Mouse (Mus musculus) heart, postnatal 25 days (tissue): ENCODE results near the gene Hivep2. TPM values are rescaled to one million over a fixed set of nuclear protein-coding genes. Genes with fewer than 3 reads are reported as not detected.

ENCODE experiments used
- DNase-seq: peaks from one replicate; pipeline ENCODE4 v3.0.0; 2022; ENCODE audit warnings: low spot score
- intact Hi-C: fragments of 180-260 bp; cut with DNase I; formaldehyde crosslinking; loops from one replicate; pipeline ENCODE4 v1.15.1; 2025
- total RNA-seq, 2 experiments: library from RNA; stranded (reverse); gene quantifications; 2 replicates each; pipeline ENCODE4 v1.2.3; 2021

Gene Hivep2
- total RNA-seq, 2 experiments from 2014 or later, result 17.8 to 28.8 TPM

DNA sequence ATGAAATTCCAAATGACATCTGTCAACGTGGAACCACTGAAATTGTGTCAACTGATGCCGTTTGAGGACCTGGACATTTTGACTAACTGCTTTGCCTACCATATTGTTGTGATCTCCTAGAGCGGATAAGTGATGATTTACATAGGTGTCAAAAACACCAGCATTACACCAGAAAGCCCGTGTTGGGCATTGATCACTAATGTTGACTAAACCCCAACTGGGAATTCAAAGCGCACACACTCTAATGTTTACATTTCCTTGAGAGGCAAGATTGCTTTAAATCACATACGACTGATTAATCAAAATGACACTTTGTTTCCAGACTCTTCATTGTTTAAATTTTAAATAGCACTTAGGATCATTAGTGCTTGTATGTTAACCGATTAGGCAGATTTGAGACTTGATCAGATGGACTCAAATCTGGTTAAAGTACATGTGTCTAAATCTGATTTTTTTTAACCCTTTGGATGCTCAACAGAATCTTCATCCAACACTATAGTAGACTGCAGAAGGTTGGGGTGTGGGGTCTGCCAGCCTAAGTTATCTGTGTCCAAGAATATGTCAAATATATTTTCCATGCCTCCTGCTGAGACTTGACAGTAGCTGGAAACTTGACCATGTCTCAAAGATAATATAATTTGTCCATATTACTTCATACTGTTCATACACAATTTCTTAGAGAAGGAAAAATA, 142.3 kb downstream of the Hivep2 start:
- no peak for DNase-seq
- intact Hi-C loops, result no loop called here

DNA sequence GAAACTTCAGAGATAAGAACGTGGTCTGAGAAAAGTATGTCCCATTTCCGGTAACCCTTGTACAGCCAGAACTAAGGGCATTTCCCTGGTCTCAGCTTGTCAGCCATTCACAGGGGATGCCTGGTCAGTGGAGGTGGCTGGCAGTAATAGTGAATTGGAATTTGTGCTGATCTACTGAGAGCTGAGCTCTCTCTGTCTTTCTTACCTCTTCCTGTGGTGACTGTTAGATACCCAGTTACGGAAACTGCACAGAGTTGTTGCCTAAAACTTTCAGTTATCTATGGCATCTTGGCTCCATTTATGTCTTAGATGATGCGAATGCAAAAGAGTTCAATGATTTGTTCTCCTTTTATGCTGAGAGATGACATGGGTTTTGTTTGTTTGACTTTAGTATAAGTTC, 150.0 kb downstream of the Hivep2 start:
- no peak for DNase-seq
- intact Hi-C loops, result no loop called here

DNA sequence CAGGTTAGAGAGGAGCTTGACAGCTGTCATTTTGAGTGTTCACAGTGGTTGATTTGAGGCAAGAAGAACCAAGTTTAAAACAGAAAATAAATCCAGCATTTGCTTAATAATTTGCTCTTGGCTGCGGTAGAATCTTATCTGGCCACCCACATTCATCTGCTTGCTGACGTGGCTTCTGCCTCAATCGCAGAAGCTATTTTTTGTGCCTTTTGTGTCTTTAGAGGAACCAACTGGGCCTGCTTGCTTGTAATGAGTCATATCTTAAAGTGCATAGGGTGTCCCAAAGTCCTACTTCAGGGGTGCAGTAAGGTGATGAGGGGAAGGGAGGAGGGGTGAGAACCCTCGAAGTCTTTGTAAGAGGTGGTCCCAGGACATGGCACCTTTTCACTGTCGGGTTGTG, 151.1 kb downstream of the Hivep2 start:
- intact Hi-C loops, result no loop called here
- DNase-seq, result no peak

DNA sequence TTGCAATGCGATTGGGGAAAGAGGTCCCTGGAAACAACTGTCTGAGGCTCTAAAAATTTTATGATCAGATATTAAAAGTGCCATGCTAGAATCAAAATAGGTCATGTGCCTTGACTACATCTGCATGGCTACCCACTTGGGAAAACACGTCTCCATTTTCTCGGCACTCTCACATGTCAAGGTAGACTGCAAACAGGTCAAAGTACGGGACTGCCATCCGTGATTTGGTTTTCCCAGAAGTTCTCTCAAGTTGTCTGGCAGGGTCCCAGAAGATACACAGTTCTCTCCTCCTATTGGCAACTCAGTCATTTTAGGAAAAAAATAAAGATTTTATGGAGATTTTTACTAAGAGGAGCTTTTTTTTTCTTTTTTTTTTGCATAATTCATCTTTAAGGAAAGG, 153.3 kb downstream of the Hivep2 start:
- DNase-seq, result no peak
- intact Hi-C loops, result no loop called here

DNA sequence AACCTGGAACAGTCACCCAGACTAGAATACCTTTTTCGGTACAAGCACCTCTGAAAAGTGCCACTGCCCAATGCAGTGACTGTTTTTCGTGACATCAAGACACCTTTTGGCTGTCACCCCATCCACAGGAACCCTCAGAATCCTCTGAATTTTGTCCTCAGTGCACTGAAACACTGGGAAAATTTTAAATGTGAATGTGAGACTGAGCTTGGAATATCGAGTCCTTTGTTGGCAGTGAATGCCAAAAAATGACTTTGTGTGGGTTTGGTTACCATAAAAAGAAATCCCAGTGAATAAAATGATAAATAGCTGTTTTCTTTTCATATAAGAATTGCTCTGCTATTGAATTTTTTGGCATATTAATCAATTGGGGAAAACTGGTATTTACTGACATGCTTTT, 154.6 kb downstream of the Hivep2 start:
- intact Hi-C loops, result no loop called here
- no peak for DNase-seq

DNA sequence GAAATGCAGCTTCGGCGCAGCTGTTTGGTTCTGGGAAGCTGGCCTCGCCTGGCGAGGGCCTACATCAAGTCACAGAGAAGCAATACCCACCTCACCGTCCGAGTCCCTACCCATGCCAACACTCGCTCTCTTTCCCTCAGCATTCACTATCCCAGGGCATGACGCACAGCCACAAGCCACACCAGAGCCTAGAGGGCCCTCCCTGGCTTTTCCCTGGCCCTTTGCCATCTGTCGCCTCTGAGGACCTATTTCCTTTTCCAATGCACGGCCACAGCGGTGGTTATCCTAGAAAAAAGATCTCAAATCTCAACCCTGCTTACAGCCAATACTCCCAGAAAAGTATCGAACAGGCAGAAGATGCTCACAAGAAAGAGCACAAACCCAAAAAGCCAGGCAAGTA, 162.0 kb downstream of the Hivep2 start:
- intact Hi-C loops, result no loop called here
- DNase-seq, result no peak

DNA sequence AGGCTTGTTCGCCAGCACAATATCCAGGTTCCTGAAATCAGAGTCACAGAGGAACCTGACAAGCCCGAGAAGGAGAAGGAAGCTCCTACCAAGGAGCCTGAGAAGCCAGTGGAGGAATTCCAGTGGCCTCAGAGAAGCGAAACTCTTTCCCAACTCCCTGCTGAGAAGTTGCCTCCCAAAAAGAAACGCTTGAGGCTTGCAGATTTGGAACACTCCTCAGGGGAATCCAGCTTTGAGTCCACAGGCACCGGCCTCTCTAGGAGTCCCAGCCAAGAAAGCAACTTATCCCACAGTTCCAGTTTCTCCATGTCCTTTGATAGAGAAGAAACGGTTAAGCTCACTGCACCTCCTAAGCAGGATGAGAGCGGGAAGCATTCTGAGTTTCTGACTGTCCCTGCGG, 164.4 kb downstream of the Hivep2 start:
- intact Hi-C loops, result no loop called here

DNA sequence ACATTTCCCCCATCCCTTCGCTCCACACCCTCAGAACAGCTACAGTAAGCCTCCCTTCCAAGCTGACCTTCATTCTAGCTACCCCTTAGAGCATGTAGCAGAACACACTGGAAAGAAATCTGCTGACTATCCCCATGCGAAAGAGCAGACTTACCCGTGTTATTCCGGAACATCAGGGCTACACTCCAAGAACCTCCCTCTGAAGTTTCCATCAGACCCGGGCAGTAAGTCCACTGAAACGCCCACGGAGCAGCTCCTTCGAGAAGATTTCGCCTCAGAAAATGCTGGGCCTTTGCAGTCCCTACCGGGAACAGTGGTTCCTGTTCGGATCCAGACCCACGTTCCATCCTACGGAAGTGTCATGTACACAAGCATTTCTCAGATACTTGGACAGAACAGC, 165.4 kb downstream of the Hivep2 start:
- DNase-seq, result no peak
- intact Hi-C loops, result no loop called here

More for the DNA sequence above, 164.4 kb downstream of the Hivep2 start:
- no peak for DNase-seq

DNA sequence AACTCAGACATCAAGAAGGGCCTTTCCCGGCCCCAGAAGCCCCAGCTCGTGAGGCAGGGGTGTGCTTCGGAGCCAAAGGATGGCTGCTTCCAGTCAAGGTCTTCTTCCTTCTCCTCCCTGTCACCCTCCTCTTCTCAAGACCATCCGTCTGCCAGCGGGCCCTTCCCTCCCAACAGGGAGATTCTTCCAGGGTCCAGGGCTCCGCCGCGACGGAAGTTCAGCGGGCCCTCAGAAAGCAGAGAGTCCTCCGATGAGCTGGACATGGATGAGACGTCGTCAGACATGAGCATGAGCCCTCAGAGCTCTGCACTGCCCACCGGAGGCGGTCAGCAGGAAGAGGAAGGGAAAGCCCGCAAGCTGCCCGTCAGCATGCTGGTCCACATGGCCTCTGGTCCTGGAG, 166.2 kb downstream of the Hivep2 start:
- no peak for DNase-seq
- intact Hi-C loops, result no loop called here

DNA sequence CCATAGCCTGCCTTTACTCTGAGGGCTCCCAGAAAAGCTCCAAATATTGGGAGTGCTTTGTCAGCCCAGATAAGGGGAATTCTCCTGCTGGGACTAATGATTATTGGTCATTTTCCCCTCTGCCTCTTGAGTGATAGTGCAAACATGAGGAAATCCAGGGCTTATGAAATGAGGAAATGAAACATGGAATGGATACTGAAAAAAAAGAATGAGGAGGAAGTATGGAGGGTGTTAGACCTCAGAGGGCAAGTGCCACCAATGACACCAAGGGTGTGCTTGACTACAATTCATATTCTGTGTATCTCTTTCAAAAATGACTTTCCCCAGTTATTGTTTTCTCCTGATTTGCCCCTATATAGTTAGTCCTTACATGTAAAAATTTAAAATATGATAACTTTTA, 167.1 kb downstream of the Hivep2 start:
- no peak for DNase-seq
- intact Hi-C loops, result no loop called here

DNA sequence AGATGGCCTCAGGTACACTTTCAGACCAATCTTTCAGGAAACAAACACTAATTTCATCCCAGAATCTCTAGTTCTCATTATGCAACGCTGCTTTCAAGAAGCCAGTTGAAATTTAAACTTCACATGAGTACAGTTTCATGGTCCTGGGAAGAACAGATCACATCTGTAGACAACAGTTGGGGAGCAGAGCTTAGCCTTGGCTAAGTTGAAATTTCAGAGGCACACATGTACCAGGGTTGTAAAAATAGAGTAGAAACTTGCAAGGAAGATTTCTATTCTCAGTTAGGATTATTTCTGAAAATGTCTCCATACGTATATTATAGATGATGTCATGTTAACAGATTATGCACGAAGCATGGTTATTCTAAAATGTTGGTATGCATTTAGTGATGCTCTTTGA, 172.8 kb downstream of the Hivep2 start:
- intact Hi-C loops, result no loop called here
- DNase-seq, result no peak

DNA sequence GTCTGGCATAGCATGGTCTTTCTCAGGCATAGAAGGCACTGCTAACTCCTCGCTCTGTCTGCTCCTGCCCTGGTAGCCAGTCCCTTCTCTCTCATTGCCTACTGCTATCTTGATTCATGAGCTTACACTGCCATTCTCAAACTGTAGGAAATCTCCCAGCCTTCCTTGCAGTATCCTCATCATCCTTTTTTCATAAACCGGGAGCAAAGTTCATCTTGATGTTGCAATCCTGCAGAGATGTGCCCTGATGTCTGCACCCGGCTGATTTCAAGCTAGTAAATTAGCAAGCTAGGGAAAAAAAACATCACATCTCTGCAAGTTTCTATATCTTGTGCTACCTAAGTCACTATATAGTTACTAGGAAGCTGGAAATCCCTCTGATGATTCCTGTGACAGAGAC, 179.0 kb downstream of the Hivep2 start:
- intact Hi-C loops, result no loop called here
- no peak for DNase-seq

DNA sequence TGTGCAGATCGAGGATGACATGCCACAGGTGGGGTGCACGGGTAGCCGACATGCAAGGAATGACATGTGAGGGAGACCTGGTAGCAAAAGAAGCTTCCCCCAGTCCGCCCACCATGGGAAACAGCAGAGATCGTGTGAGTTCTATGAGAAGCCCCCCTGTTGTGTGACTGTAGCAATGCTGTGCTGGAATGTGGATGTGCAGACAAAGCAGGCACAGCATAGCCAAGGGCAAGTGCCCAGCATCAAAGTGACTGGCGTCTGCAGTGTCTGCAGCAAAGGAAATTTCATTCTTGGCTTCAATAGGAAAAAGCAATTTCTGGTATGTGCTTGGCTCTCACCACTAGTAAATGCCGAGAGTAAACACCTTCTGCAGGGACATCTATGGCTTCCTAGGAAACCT, 199.0 kb downstream of the Hivep2 start:
- DNase-seq, result no peak
- intact Hi-C loops, result no loop called here

DNA sequence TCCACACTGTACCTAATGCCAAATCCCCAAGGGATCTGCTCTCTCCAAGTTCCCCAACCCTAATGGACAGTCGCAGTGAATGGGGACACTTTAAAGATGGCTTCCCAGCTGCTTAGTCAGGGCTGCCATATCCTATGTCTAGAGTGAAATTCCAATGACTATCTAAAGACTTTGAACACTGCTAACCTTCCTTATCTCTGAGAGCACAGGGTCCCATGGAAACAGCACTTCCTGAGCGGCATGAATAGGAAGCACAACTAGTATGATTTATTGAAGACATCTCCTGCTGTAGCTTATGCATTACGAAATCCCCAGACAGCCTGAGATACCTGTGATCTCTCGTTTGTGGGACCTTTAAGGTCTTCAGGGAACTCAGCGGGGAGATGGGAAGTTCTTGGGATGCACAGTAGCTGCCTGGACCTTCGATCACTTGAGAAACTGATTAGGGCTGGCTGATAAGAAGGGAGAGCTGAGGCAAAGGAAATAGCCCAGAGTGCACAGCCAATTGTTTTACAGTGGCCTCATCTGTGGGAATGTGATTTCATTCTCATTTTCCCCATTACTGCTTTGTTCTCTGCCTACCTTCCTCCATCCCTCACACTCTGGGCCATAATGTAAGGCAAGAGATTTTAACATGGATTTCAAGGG, 202.4 kb downstream of the Hivep2 start:
- DNase-seq, result no peak
- intact Hi-C loops, result no loop called here

DNA sequence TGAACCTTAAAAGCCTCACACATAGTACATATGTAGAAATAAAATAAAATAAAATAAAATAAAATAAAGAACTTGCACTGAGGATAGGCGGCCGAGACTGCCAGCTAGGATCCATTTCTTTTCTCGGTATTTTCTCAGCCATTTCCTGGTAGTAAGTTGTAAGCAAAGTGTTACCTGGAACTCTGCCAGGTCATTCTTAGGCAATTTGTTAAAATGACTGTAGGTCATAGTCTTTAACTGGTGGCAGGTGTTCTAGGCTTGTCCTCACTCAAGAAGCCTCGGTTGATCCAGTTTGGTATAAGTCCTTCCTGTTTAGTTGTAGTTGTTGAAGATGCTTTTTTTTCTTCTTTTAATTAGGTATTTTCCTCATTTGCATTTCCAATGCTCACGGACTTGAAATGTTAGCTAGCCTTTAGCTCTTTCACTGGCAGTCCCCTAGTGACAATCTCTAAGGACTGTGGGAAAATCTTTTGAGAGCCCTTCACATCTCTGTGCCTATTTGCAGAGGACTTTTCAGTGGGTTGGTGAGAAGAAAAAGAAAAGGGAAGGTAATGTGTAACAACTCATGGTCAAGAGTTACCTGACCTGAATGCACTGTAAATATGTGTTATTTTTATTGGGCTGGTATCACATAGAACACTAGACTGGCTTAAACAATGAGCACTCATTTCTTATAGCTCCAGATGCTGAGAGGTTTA, 203.1 kb downstream of the Hivep2 start:
- intact Hi-C loops, result no loop called here
- DNase-seq, result no peak

DNA sequence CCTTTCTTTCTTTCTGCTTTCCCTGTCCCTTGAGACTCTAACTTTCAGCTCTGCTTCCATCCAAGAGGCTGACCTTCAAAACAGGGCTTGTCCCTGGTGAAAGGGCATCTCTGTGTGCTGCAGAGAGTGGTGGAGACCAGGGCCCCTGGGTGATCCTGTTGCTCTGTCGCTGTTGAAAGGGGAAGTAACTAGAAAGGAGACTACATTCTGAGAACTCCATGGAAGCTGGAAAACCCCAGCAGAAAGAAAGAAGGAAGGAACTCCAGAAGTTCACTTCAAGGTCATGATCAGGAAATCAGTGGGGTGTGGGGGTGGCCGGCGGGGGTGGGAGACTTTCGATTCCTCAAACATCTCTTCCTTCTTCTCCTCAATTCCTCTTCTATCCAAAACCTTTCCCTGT, 208.2 kb downstream of the Hivep2 start:
- no peak for DNase-seq
- intact Hi-C loops, result no loop called here

DNA sequence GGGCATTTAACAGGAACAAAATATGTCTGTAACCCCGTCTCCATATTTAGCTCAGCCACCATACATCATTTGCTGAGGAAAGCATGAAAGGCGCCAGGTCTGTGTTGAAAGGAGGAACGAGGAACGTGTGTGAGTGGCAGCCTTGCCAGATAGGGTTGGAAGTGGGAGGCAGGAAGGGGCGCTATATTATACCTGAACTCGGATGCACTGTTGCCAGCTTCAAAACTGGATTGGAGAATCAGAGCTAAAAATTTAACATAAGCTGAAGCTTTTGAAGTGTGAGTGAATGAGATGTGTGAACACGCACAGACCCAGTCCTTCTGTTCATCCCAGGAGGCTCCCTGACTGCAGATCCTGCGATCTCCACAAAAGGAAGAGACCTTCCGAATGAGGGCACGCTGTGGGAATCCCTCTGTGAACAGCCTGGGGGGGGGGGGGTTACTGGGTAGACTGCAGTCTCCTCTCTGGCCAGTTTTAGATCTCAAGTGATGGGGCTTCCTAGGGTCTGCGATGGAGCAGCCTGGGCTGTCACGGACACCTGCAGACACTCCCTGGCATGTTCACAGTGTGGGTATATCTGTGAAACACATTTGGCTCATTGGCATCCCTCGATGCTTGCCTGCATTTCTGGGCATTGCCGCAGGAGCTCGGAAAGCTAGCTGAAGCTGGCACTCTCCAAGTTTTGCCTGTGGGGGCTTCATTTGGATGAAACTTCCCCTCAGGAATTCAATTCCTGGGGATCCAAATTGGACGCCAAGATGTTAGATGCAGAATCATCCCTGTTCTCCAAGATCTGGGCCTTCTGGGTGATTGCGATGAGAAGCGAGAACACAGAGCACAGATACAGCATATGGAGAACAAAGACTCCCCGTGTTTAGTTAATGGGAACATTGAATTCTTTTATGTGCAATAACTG, 213.8 kb downstream of the Hivep2 start:
- intact Hi-C loops, result no loop called here
- DNase-seq, result no peak

DNA sequence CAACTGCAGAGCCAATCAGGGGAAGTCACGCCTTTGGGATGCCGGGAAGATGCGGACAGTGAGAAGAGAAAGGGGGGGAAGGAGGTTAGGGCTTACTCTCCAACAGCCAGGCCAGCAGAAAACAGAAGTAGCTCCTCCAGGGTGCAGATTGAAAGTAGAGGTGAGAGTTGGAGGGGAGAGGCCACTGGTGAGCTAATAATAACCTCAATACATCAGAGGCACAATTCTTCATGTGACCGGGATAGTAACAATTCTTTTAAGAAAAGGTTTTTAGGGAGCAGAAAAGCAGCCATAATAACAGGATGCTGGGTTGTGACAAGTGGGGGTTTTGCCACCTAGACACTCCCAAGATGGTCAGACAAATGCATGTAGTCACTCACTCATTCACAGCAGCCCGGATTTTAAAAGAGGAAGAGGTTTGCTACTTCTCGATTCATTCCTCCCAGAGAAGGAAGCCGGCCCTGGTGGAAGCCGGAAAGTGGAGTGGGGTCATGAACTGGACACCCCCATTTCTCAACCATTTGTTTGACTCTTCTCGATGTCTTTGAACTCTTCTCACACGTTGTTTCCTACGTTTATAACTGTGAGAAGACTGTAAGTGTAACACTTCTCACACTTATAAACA, 220.6 kb downstream of the Hivep2 start:
- DNase-seq, result no peak

DNA sequence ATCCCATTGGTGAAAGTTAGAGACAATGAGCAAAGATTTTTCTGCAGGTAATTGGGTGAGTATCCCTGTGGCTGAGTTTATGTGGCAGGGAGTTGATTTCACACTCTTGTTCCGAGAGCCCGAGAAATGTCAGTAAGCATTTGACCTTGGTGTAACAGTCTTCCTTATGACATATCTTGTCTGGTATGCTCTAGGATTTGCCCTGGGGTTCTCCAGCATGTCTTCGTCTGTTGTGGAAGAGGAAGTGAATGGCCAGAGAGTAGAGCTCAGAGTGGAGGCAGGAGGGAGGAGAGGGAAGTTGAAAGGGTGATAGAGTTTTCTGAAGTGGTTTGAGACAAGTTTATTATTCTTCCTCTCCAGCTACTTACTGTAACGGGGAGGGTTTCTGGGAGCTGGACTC, 223.2 kb downstream of the Hivep2 start:
- intact Hi-C loops, result no loop called here

More for the DNA sequence above, 220.6 kb downstream of the Hivep2 start:
- intact Hi-C loops, result no loop called here

DNA sequence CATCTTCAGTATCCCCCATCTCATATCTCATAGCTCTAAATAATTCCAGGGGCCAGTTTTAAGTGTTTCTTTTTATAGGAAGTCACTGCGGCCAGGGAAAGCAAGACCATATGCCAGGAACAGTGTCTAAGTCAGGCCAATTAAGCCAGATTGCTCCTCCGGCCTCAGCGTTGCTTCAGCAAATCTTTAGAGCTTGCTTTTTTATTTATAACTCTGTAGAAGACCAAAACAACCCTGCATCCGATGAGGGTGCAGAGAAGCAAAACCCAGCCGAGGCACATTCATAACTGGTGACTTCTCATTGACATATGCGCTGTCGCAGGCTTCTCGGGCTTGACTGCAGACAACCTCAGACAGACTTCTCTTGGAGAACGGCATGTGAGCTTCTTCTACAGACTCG, 225.3 kb downstream of the Hivep2 start:
- intact Hi-C loops, result loop anchor here (10.0 kb wide), 1 partner anchor 204 kb away; no protein-coding TSS in a partner anchor
- no peak for DNase-seq

More for the DNA sequence above, 223.2 kb downstream of the Hivep2 start:
- no peak for DNase-seq
